Mouse (Mus musculus) spleen, postnatal 0 days (tissue): ENCODE results near the gene Sbds. TPM values are rescaled to one million over a fixed set of nuclear protein-coding genes. Genes with fewer than 3 reads are reported as not detected.

ENCODE experiments used
- polyA plus RNA-seq: library from polyadenylated mRNA; unstranded; fragments of >200 nt; fragmentation: Nextera tagmentation; extraction: Ambion mirVana; gene quantifications from 2 replicates; pipeline ENCODE4 v1.2.1, GENCODE M21; 2015

Sbds gene
- polyA plus RNA-seq, result 68.4 and 76.1 TPM in 2 replicates

DNA sequence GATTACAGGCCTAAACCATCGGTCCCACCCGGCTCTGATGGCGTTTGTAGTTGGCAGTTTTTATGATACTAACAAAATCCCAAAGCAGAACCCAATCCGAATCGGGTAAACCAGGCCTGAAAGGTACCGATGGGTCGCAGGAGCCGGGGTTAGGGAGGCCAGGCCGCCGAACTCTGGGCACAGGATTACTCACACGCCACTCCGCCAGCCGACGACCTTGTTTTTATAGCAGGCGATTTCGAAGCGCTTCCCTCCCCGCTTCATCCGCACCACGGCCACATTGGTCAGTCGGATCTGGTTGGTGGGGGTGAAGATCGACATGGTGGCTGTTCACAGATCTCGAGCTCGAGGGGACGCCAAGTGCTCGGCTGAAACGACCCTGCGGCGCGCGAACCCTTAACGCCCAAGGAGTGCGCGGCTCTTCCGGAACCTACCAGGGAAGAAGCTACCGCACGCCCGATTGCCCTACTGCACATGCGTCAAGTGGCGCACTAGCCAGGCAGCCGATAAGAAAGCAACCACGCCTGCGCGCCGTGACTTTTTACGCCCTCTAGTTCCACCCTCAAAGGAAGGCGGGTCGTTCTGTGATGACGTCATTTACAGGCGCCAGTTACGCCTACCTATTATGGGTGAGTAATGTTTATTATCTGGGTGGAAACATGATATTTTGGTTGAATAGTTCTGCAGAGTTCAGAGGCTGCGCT lies at the start of gene Sbds, which contains the start of gene Tyw1:
Gene Sbds, minus strand, starts transcription at position 514 of the 704 bp plus-strand sequence.
Gene Tyw1, plus strand, starts transcription at position 603 of the 704 bp plus-strand sequence.

GRCm38 (mm10) chr5:130216781-130217180 lies 38.5 kb downstream of the Sbds start, which contains the start of gene Tmem248:
Gene Tmem248, plus strand, starts transcription at chr5:130217081.

Other genes starting within 250 kb of the Sbds start
- 16.9 and 17.3 TPM in 2 replicates for gene Asl, start 226.3 kb downstream of the Sbds start, polyA plus RNA-seq
- gene Crcp, start 226.2 kb downstream of the Sbds start, polyA plus RNA-seq, result 27.9 and 29.0 TPM in 2 replicates
- 26.4 and 30.5 TPM in 2 replicates for gene Tpst1, start 182.2 kb downstream of the Sbds start, polyA plus RNA-seq
- gene Kctd7, start 110.7 kb downstream of the Sbds start, polyA plus RNA-seq, result 8.4 and 9.7 TPM in 2 replicates
- gene Rabgef1, start 83.7 kb downstream of the Sbds start, polyA plus RNA-seq, result 33.0 and 33.9 TPM in 2 replicates
- gene Tmem248, start 38.4 kb downstream of the Sbds start, polyA plus RNA-seq, result 28.3 and 30.7 TPM in 2 replicates
- 15.4 and 16.5 TPM in 2 replicates for gene Tyw1, start 89 bp upstream of the Sbds start, polyA plus RNA-seq
- not detected in 2 replicates for gene Caln1, start 113.9 kb upstream of the Sbds start, polyA plus RNA-seq
- not detected in 2 replicates for gene A330070K13Rik, start 129.1 kb upstream of the Sbds start, polyA plus RNA-seq